Mouse (Mus musculus) cerebellum, adult 2 months (tissue): ENCODE data around the gene Cnga3.

Experiments
- CTCF ChIP-seq: fragments of 200-500 bp; IDR thresholded peaks from 2 replicates; pipeline ENCODE4 v1.5.1; 2011; ENCODE audit warnings: low read depth, mild to moderate bottlenecking, control low read depth, low read length, moderate library complexity, borderline replicate concordance; ENCODE audit not compliant: insufficient read depth
- POLR2A ChIP-seq: fragments of 200-500 bp; IDR thresholded peaks from 2 replicates; pipeline ENCODE4 v1.6.1; 2011; ENCODE audit warnings: low read length, control low read depth, borderline replicate concordance; ENCODE audit not compliant: insufficient read depth

GRCm38 (mm10) chr1:37214144-37214543 is at the start of gene Cnga3:
- no peak for TF ChIP-seq POLR2A
- TF ChIP-seq CTCF = no peak
